Mouse (Mus musculus): ENCODE data around the gene Rab11b.
"Not testable (repeated sequence)": the region's sequence is repeated elsewhere in the genome, so short reads cannot be mapped to it uniquely, and the experiment has no call there.

Gene Rab11b

DNA sequence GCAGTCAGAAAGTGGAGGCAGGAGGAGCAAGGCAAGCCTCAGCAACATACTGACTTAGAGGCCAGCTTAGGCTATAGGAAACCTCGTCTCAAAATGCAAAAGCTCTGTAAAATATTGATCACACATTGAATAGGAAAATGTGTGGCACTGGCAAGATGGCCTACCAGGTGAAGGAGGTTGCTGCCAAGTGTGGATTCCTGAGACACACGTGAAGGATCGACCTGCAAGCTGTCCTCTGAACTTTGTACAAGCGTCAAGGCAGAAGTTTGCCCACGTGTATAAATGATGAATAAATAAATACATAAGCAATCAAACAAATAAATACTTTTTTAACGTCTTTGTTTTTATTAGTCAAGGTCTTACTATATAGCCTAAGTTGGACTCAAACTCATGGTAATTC, 13.1 kb upstream of the Rab11b start:
- no peak for DNase-seq (ENCODE audit: low spot score in 2 of 2)

DNA sequence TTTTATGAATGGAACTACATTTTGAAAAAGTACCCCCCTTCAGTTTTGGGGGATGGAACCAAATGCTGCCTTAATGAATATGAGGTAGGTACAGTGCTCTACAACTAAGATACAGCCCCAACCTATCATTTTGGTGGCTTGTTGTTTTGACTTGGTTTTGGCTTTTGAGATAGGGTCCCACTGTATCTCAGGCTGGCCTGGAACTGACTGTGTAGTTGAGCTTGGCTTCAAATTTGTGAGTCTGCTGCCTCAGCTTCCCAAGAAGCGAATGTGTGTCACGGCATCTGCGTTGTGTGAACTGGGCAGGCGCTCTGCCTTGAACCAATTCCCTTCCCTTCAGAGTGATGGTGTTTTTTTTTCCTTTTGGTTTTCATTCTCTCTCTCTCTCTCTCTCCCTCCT, 11.3 kb upstream of the Rab11b start:
- no peak for DNase-seq (ENCODE audit: low spot score in 2 of 2)

DNA sequence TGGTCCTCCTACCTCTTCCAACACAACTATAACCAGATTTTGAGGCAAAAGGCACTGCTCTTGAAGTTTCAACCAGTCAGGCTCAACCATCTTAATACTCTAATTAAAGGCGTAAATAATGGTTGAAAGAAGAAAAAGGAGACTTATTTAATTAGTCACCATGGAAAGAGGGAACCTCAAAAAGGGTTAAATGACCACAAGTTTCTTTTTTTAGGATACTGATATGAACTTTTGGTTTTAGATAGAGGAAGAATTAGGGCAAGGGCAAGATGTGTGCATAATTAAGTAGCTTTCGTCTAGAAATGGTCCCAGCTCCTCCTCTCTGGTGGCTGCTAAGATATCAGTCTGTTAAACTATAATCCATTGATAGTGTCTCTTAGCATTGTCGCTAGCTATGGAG, 6.1 kb upstream of the Rab11b start:
- DNase-seq (ENCODE audit: low spot score in 2 of 2), result no peak

DNA sequence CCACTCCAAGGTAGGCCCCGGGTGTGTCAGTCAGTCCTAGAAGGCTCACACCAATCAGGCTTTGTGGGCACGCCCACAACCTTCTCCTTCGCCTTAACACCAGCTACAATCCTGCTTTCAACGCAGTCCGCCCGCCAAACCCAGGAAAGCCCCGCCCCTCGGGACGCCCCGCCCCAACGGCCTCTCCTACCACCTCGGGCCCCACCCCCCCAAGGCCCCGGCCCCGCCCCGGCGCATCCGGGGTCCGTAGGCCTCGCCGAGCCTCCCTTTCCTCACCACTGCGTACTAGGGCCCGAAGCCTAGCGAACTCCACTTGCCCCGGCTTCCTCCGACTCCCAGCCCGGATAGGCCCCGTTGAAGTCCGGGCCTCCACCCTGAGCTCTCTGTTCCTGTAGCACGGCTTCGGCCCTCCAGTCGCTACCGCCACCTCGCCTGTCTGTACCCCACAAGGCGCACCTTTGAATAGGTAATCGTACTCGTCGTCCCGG, 519 bp downstream of the Rab11b start:
- peak; percentile 87 to 88 for DNase-seq (ENCODE audit: low spot score in 2 of 2)

DNA sequence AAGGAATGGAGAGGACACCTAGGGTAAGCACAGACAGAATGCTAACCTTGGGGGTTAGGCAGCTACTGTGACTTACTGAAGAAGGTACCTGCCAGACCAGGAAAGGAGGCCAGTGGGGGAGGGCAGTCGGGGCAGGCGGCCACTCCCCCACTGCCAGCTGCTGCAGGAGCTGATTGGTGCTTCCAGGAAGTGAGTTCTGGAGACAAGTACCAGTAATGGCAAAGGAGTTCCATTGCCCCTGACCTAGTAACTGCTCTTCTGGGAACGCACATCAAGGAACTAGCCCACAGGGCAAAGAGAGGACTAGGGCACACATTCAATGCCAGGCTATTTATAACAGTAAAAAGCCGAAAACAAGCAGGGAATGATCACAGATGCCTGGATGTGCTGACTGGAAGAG, 3.1 kb downstream of the Rab11b start:
- DNase-seq (ENCODE audit: low spot score in 2 of 2), result no peak

DNA sequence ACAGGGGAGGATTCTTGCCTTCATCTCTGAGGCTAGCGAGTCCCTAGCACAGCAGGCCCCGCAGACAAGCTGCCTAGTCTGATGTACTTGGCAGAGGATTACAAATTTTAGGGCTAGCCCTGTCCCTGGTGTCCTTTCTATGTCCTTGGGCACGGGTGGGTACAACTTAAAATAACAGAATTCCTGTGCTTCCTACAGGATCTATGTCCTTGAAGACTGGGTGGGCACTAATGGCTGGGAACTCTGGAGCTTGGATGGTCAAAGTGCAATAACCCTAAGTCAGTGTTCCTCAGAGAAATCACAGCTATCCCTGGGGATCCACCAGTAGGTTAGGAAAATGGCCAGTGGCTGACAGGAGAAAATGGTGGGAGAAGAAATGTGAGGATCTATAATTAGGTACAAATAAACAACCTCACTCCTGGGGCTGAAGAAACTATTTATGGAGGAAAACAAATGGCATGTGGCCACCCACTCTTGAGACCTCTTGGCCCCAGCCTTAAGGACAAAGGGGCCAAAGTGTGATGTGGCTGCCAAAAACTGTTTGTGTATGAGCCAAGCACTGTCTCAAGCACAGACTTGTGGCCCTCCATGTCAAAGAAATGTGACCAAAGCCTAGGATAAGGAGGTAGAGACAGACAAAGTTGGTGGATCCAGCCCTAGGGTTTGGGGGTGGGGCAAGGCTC, 4.1 kb downstream of the Rab11b start:
- no peak for DNase-seq (ENCODE audit: low spot score in 2 of 2)

DNA sequence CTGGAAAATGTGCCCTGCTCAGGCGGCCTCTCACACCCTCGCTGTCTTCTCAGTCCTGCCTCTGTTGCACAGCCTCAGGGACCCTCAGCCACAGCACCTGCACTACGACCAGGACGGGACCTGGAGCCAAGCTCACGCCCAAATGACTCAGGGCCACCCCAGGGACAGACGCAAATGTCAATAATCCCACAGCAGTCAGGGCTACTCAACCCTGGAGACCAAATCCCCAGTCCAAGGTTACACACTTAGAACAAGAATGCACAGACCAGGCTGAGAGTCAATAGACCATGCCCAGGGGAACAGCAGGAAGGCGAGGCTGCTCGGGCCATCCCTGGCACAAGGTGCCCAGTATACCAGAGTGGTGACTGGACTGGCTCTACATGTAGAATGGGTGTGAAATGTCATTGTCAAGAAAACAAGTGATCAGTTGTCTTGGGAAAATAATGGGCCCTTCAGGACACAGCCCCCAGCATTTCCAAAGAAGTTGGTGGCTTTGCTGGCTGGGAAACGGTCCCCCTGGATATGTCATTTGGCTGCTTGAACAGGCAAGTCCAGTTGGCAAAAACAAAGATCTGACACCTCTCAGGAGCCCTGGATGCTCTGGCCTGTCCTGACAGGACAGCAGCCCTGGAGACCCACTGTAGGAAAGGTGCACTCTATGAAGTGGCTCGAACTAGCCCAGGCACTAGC, 4.8 kb downstream of the Rab11b start:
- no peak for DNase-seq (ENCODE audit: low spot score in 2 of 2)

DNA sequence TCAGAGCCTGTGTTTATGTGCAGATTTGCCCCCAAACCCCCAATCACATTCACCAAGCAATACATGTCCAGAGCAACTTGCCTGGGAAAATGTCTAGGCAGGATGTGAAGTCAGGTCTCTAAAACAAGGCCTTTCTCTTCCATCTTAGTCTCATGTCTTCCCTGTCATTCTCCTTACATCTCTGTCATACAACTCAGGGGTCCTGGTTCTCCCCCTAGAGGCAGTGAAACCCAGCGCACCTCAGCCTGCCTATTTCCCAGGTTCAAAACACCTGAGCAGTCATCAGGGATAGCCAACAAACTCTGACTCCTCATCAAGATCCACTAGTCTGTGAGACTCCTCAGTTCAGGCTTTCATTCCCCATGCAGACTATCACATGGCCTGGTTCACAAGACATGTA, 5.7 kb downstream of the Rab11b start:
- no peak for DNase-seq (ENCODE audit: low spot score in 2 of 2)

DNA sequence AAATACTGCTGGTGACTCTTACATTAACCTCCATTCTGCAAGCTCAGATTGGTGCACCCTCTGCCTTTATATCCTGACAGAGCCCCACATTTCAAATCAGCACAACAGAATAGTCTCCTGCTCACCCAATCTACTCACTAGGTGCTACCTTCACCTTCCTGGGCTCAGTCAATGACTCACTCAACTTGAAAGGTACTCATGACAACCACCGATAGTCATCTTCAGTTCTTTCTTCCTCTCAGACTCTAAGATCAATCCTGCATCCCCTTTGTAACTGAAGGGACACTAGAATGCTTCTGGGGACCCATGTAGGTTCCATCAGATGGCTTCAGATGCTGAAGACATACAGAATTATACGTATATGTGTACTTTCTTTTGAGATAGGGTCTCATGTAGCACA, 8.0 kb downstream of the Rab11b start:
- no peak for DNase-seq (ENCODE audit: low spot score in 2 of 2)

DNA sequence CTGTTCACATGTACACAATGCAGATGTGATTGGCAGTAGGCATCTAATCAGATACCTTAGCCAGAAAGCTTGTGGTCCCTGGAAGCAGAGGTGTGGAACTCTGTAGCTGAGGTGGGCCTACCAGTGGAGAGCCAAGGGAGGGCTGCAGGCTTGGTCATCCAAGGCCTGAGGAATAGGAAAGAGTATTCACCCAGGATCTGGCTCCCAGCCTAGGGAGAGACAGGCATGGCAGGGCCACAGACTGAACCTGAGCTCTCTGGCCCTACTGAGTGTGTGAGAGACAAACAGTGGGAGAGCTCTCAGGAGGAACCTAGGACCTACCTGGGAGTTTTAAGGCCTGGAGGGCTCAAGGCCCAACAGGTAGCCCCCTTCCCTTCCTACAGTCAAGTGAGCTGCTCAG, 9.1 kb downstream of the Rab11b start:
- no peak for DNase-seq (ENCODE audit: low spot score in 2 of 2)

DNA sequence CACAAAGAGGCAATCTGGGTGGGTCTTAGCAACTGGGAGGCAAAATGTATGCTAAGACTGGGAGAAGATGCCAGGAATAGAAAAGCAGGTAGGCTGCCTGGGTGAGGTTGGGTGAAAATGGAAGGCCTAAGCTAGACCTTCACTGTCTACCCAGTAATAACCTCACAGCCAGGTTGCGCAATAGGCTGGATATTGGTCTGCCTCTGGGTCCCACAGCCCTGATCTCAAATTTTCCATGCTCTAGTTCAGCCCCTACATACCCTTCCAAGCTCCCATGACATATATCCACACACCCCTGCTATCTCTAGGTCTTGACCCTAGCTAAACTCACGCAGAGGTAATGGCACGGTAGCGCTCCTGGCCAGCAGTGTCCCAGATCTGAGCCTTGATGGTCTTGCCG, 10.9 kb downstream of the Rab11b start:
- no peak for DNase-seq (ENCODE audit: low spot score in 2 of 2)

DNA sequence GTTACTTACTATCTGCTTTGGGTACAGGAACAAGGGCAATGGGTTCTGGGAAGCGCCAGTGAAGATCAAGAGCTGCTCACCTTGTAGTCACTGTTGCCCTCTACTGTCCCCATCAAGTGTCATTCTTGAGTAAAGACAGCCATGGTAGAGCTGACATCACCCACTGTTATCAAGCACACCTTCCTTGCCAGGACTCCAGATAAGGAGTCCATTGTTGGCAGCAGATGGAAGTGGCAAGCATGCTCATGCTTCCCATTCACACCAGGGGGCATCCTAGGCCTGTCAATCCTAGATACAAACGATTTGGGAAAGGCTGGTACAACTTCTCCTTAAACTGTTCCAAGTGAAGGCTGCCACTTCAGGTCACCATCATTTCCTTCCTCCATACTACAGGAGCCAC, 14.3 kb downstream of the Rab11b start:
- no peak for DNase-seq (ENCODE audit: low spot score in 2 of 2)

DNA sequence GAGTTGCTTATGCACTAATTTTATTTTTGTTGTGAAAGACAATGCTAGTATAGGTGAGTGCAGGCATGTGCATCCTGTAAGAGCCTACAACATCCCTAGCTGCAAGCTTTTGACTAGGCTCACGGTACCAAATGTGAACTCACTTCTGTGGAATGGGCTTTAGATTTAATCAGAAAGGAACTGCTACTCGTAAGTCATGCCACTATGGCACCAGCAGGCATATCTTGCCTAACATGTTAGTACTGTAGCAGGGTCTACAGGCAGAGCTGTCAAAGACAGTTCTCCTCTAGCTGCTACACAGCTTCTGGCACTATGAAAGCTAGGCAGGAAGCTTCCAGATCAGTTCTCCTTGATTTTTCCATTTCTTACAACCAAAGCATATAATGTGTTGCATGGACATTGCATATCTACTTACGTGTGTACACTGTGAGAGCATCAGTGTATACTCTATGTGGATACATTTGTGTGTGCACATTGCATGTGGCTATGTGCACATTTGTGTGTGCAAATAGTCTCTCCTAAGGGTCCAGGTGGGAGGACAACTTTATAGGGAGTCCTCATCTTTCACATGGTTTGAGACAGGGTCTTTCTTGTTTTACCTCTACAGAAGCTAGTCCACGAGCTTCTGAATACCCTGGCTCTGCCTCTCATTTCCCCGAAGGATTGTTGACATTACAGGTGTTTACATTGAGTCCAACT, 15.5 kb downstream of the Rab11b start:
- no peak for DNase-seq (ENCODE audit: low spot score in 2 of 2)

DNA sequence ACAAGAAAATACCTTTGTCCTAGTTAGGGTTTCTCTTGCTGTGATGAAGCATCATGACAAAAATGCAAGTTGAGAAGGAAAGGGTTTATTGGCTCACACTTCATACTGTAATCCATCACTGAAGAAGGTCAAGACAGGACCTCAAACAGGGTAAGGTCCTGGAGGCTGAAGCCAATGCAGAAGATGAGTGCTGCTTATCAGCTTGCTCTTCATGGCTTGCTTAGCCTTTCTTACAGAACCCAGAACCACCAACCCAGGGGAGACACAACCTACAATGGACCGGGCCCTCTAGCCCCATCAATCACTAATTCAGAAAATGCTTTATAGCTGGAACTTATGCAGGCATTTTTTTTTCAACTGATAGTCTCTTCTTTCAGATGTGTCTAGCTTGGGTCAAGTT, 17.9 kb downstream of the Rab11b start:
- DNase-seq (ENCODE audit: low spot score in 2 of 2), result no peak

DNA sequence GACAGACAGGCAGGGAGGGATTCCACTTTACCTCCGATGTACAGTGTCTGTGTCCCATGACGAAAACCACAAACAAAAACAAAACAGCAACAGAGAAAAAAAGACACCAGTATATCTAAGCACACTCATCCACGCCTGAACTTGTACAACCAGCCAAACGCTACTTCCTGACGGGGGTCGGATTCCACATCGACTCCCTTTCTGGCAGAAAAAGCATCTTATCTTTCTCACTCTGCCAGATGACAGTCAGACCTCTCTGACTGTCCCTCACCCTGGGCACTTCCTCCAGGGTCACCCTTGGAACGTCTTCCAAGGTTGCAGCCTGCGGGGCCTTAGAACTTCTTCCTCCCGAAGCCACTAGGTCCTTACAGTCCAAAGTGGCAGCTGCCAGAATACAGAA, 26.8 kb downstream of the Rab11b start:
- DNase-seq (ENCODE audit: low spot score in 2 of 2), result not testable (repeated sequence)

DNA sequence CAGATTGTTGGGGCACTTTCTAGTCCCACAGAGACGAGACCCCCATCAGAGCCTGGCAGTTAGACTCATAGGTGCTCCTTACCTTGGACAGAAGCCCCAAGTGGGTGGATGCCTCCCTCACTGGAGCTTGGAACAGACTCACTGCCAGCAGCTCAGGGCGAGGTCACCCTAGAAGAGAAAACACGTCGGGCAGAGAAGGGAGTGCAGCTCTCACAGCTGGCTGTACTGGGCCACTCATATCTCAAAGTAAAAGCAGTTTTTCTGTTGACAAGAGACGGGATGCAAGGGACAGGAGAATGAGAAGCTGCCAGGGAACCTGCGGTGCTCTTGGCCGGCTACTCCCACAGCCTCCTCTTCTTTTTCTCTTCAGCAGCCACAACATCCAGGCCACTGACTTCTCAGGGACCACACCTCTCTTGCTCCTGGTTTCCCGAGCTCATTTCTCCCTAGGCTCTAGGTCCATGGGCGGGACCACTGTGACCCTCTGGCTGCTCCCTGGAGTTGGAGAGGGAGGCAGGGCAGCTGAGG, 27.7 kb downstream of the Rab11b start:
- not testable (repeated sequence) for DNase-seq (ENCODE audit: low spot score in 2 of 2)

DNA sequence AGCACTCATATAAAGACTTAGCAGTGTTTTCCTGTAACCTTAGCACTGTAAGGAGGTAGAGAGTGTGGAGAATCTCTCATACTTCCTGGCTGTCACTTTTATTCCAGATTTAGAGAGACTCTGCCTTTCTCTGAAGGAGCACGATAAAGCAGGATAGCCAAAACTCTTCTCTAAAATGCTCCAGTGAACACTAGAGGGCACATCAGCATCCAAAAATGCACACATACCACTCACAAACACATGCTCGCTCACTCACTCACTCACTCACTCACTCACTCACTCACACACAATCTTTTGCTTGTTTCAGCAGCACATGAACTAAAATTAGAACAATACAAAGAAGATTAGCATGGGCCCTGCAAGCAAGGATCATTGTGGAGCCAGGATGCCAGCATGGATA, 31.1 kb downstream of the Rab11b start:
- no peak for DNase-seq (ENCODE audit: low spot score in 2 of 2)

DNA sequence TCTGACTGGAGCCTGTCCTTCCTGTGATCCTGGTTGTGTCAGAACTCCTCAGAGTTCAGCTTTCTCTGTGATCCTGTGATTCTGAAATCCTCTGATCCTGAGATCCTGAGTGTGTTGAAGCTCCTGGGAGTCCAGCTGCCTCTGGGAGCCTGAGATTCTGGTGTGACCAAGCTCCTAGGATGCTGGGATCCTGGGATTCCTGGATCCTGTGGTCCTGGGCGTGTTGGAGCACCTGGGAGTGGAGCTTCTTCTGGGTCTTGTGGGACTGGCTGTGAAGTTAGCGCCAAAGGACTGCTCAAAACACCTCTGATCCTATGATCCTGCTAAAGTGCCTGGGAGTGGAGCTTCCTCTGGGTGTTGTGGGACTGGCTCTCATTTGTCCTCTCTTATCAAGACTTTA, 31.9 kb downstream of the Rab11b start:
- DNase-seq (ENCODE audit: low spot score in 2 of 2), result no peak

DNA sequence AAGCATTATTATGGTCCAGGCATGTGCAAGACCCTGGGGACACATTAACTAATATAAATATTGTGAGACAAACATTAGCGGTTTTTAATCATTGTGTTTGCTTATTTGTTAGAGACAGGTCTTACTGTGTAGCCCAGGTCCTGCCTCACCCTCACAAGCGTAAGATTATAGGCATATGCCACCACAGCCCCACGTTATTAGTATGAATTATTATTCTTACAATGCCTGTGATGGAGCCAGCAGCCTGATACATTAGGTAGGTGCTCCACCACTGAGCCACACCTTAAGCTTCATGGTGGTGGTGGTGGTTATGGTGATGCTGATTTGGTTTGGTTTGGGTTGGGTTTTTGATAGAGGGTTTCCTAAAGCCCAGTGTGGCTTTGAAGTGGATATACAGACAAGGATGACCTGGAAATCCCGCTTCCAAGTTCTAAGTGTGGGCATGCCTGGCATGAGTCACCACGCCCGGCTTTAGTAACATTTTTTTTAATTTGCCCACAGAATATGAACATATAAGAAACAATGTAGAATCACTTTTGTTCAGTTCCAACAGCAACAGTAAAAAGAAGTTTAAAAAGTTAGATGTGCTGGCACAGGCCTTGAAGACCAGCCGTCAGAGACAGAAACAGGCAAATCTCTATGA, 40.5 kb downstream of the Rab11b start:
- no peak for DNase-seq (ENCODE audit: low spot score in 2 of 2)

DNA sequence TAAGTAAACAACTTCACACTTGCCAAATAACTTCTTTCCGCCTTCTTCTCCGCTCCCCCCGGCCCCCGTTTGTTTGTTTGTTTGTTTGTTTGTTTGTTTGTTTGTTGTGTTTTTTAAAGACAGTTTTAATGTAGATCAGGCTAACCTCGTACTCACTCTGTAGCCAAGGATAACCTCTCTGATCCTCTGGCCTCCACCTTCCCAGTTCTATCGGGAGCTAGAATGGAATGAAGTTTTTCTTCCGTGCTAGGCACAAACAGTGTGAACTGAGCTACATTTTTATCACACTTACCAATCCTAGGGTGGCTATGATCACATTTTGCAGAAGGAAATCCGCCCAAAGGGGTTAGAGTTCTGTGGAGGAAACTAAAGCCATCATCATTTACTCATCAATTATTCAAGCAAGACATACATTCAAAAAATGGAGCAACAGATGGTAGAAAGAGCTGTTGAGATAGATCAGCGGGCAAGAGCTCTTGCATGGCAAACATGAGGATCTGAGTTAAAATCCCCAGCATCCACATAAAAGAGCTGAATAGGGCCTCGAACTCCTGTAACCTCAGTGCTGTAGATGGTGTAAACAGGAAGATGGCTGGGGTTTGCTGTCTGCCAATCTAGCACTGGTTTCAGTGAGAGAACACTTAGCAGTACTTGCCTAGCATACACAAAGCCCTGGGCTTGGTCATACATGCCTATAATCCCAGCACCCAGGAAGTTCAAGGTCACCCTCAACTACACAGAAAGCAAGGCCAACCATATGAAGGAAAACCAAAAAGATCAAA, 41.2 kb downstream of the Rab11b start:
- DNase-seq (ENCODE audit: low spot score in 2 of 2), result no peak

DNA sequence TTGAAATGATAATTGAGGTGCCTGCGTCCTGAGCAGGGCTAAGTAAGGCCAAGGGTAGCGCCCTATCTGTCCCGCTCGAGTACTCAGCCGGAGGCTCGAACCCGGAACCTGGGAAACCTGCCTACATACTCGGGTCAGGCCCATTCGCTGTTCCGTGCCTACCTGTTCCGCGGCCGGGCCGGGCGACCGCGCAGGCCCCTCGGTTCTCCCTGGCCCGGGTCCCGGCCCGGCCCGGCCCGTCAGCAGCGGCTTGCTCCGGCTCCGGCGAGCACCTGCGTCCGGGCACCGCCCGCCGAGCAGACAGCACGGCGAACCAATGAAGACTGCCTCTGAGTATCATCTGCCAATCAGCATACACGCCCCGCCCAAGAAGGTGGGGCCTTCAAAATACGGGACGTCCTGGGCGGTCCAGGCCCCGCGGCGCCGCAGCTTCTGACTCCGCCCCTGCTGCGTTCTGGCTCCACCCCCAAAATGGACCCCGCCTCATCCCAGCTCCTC, 41.9 kb downstream of the Rab11b start, which contains the start of gene March2:
TSS of gene March2 (minus strand) at position 287 of the 498 bp plus-strand sequence.
- peak; percentile 95 to 96 for DNase-seq (ENCODE audit: low spot score in 2 of 2)

All from frontal cortex, postnatal 10 days (tissue).